Mouse (Mus musculus): Measurements from ENCODE around the gene Yipf1. TPM values are rescaled to one million over a fixed set of nuclear protein-coding genes. Genes with fewer than 3 reads are reported as not detected.

Gene Yipf1
- polyA plus RNA-seq, 1 experiment from 2014 or later: 46.7 TPM

GRCm38 (mm10) chr4:107291611-107292272 lies 22.4 kb upstream of the Yipf1 start:
- ATAC-seq (ENCODE audit: low FRiP score) (no peak), DNase-seq (ENCODE audit: low spot score) (no peak)
- no peak overlapping the region for H3K4me3 ChIP-seq (ENCODE audit: low read depth, low read length)
- H3K27ac ChIP-seq (ENCODE audit: low read depth, low read length): no peak overlapping the region
- no peak overlapping the region for H3K4me2 ChIP-seq (replicated peaks; ENCODE audit: low read depth, low read length)
- H3K9me3 ChIP-seq (ENCODE audit: control insufficient read depth, low read length): no peaks in the 10 kb centered on the region
- no peaks in the 10 kb centered on the region for H3K4me1 ChIP-seq (replicated peaks; ENCODE audit: control insufficient read depth, insufficient read depth, low read length)
- no peak overlapping the region for H3K9ac ChIP-seq (ENCODE audit: low read depth, low read length)
- WGBS: 87% methylated on average over 7 of the region's 7 CpGs
- H3K27me3 ChIP-seq (ENCODE audit: control insufficient read depth, insufficient read depth, low read length): no peaks in the 10 kb centered on the region
- H3K36me3 ChIP-seq (ENCODE audit: control insufficient read depth, insufficient read depth, low read length): no peaks in the 10 kb centered on the region

DNA sequence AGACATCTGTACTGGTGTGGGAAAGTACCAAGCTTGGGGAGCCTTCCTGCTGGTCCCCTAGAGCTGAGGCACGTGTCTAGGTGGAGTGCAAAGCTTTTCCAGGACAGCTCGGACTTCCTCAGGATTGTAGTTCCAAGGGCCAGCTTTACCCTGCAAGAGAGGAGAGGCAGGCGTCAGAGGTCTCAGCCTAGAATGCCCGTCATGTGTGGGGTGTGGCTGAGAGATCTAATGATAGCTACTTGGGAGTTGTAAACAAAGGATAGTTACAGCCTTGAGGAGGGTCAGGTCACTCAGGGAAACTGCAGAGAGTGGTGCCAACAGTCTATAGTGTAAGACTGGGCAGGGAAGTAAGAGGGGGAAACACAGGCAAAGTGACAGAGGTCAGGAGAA lies 21.9 kb upstream of the Yipf1 start:
- 77% methylated on average over 4 of the region's 4 CpGs for WGBS
- Histone ChIP-seq H3K9me3 (ENCODE audit: control insufficient read depth, low read length) (no peaks in the 10 kb centered on the region), H3K4me1 (replicated peaks; ENCODE audit: control insufficient read depth, insufficient read depth, low read length) (no peaks in the 10 kb centered on the region), H3K27me3 (ENCODE audit: control insufficient read depth, insufficient read depth, low read length) (no peaks in the 10 kb centered on the region), H3K36me3 (ENCODE audit: control insufficient read depth, insufficient read depth, low read length) (no peaks in the 10 kb centered on the region), H3K4me2 (replicated peaks; ENCODE audit: low read depth, low read length) (no peak overlapping the region), H3K27ac (ENCODE audit: low read depth, low read length) (no peak overlapping the region), H3K4me3 (ENCODE audit: low read depth, low read length) (no peak overlapping the region), H3K9ac (ENCODE audit: low read depth, low read length) (no peak overlapping the region)
- ATAC-seq (ENCODE audit: low FRiP score) (no peak), DNase-seq (ENCODE audit: low spot score) (no peak)

DNA sequence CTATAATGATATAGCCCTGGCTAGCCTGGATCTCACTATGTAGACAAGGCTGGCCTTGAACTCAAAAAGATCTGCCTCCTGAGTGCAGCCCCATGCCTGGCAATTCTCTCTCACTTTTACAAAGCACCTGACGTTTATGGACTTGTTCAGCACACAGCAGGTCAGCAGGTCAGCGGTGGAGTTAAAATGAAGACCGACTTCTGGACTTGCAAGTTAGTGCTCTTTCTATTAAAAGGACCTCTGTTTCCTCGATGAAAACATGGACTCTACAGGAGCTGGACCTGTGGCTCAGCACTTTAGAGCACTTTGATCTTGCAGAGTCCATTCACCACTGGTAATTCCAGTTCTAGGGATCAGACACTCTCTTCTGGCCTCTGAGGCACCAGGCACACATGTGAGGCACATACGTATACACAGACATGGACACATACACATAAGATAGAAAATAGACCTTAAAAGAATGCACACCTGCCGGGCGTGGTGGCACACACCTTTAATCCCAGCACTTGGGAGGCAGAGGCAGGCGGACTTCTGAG lies 16.0 kb upstream of the Yipf1 start:
- no peak overlapping the region for H3K27ac ChIP-seq (ENCODE audit: low read depth, low read length)
- WGBS: 87% methylated on average over 8 of the region's 8 CpGs
- DNase-seq (ENCODE audit: low spot score): no peak

DNA sequence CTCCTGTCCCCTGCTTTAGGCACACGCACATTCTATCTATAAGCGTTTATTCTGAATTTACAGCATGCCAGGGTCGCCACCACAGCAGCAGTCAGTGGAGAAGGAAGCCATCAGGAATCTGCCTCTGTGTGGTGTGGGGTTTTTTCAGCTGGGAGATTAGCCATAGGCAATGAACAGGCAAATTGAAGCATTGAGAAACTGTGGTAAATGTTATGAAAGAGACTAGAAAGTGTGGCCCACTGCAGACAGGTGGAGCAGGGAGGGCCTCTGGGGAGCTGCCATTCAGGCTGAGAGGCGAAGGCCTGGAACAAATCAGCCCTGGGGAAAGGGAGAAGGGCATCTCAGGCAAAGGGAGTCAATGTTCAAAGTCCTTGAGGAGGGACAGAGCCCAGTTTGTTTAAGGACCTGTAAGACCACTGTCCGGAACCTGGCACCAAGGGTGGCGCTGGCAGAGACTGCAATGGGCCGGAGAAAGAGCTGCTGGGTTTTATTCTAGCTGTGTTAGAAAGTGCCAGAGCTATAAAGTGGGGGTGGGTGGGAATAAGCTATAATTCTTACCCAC lies 14.3 kb upstream of the Yipf1 start:
- Histone ChIP-seq H3K9ac (ENCODE audit: low read depth, low read length) (no peak overlapping the region), H3K27me3 (ENCODE audit: control insufficient read depth, insufficient read depth, low read length) (no peaks in the 10 kb centered on the region), H3K36me3 (ENCODE audit: control insufficient read depth, insufficient read depth, low read length) (no peaks in the 10 kb centered on the region), H3K4me2 (replicated peaks; ENCODE audit: low read depth, low read length) (no peak overlapping the region), H3K9me3 (ENCODE audit: control insufficient read depth, low read length) (no peaks in the 10 kb centered on the region), H3K4me3 (ENCODE audit: low read depth, low read length) (no peak overlapping the region), H3K27ac (ENCODE audit: low read depth, low read length) (no peak overlapping the region), H3K4me1 (replicated peaks; ENCODE audit: control insufficient read depth, insufficient read depth, low read length) (no peaks in the 10 kb centered on the region)
- ATAC-seq (ENCODE audit: low FRiP score): no peak
- WGBS: 89% methylated on average over 7 of the region's 7 CpGs
- no peak for DNase-seq (ENCODE audit: low spot score)

More for the DNA sequence above, 16.0 kb upstream of the Yipf1 start:
- no peak for ATAC-seq (ENCODE audit: low FRiP score)
- H3K4me1 ChIP-seq (replicated peaks; ENCODE audit: control insufficient read depth, insufficient read depth, low read length): no peaks in the 10 kb centered on the region
- H3K27me3 ChIP-seq (ENCODE audit: control insufficient read depth, insufficient read depth, low read length): no peaks in the 10 kb centered on the region
- no peak overlapping the region for H3K4me2 ChIP-seq (replicated peaks; ENCODE audit: low read depth, low read length)
- H3K36me3 ChIP-seq (ENCODE audit: control insufficient read depth, insufficient read depth, low read length): no peaks in the 10 kb centered on the region
- H3K9ac ChIP-seq (ENCODE audit: low read depth, low read length): no peak overlapping the region
- no peak overlapping the region for H3K4me3 ChIP-seq (ENCODE audit: low read depth, low read length)
- H3K9me3 ChIP-seq (ENCODE audit: control insufficient read depth, low read length): no peaks in the 10 kb centered on the region

DNA sequence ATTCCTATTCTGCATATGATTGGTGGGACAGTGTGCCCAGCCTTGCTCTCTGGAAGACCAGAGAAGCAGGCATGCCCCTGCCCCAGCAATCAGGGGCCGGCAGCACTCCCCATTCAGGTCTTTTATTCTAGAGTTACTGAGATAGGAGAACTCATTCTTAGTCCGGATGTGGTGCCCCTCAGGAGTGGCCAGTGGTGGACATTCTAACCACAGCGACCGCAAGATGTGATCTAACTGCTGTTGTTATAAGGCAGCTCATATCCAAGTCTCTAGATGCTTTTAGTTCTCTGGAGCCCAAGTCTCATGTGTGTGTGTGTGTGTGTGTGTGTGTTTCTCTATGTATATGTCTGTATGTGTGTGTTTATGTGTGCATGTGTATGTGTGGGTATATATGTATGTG lies 13.8 kb upstream of the Yipf1 start:
- Histone ChIP-seq H3K4me2 (replicated peaks; ENCODE audit: low read depth, low read length) (no peak overlapping the region), H3K27me3 (ENCODE audit: control insufficient read depth, insufficient read depth, low read length) (no peaks in the 10 kb centered on the region), H3K4me3 (ENCODE audit: low read depth, low read length) (no peak overlapping the region), H3K9ac (ENCODE audit: low read depth, low read length) (no peak overlapping the region), H3K4me1 (replicated peaks; ENCODE audit: control insufficient read depth, insufficient read depth, low read length) (no peaks in the 10 kb centered on the region), H3K27ac (ENCODE audit: low read depth, low read length) (no peak overlapping the region), H3K9me3 (ENCODE audit: control insufficient read depth, low read length) (no peaks in the 10 kb centered on the region), H3K36me3 (ENCODE audit: control insufficient read depth, insufficient read depth, low read length) (no peaks in the 10 kb centered on the region)
- WGBS: 78% methylated on average over 4 of the region's 4 CpGs
- DNase-seq (ENCODE audit: low spot score) (no peak), ATAC-seq (ENCODE audit: low FRiP score) (no peak)

- Histone ChIP-seq H3K4me2 (replicated peaks; ENCODE audit: low read depth, low read length) (no peak overlapping the region), H3K27me3 (ENCODE audit: control insufficient read depth, insufficient read depth, low read length) (no peaks in the 10 kb centered on the region), H3K9ac (ENCODE audit: low read depth, low read length) (no peak overlapping the region), H3K4me1 (replicated peaks; ENCODE audit: control insufficient read depth, insufficient read depth, low read length) (no peaks in the 10 kb centered on the region), H3K9me3 (ENCODE audit: control insufficient read depth, low read length) (no peaks in the 10 kb centered on the region), H3K36me3 (ENCODE audit: control insufficient read depth, insufficient read depth, low read length) (no peaks in the 10 kb centered on the region), H3K4me3 (ENCODE audit: low read depth, low read length) (no peak overlapping the region), H3K27ac (ENCODE audit: low read depth, low read length) (no peak overlapping the region)
- DNase-seq (ENCODE audit: low spot score): no peak
- no peak for ATAC-seq (ENCODE audit: low FRiP score)
- WGBS: 95% methylated on average over 1 of the region's 1 CpGs
Observed at GRCm38 (mm10) chr4:107300902-107301555, 13.1 kb upstream of the Yipf1 start.

GRCm38 (mm10) chr4:107302221-107302620 lies 11.9 kb upstream of the Yipf1 start:
- ATAC-seq (ENCODE audit: low FRiP score) (no peak), DNase-seq (ENCODE audit: low spot score) (no peak)
- Histone ChIP-seq H3K9ac (ENCODE audit: low read depth, low read length) (no peak overlapping the region), H3K27me3 (ENCODE audit: control insufficient read depth, insufficient read depth, low read length) (no peaks in the 10 kb centered on the region), H3K4me3 (ENCODE audit: low read depth, low read length) (no peak overlapping the region), H3K36me3 (ENCODE audit: control insufficient read depth, insufficient read depth, low read length) (no peaks in the 10 kb centered on the region), H3K4me1 (replicated peaks; ENCODE audit: control insufficient read depth, insufficient read depth, low read length) (no peaks in the 10 kb centered on the region), H3K4me2 (replicated peaks; ENCODE audit: low read depth, low read length) (no peak overlapping the region), H3K27ac (ENCODE audit: low read depth, low read length) (no peak overlapping the region), H3K9me3 (ENCODE audit: control insufficient read depth, low read length) (no peaks in the 10 kb centered on the region)
- WGBS: 92% methylated on average over 9 of the region's 9 CpGs

DNA sequence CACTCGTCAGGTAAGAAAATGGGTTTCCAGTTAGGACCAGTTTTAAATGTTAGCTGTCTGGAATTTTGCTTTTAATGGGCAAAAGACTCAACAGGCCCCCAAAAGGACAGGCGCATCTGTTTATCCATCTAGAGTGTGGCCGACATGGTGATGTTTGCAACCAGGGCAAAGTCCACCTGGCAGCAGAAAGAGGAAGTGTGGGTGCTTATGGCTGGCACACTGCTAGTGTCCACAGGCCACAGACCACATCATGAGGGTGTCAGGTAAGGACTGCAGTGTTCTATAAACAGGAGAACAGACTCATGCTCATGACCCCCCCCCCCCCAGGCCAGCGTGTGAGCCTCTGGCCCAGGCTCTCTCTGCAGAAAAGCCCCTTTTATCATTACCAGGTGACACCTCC lies 11.3 kb upstream of the Yipf1 start:
- no peak overlapping the region for H3K27ac ChIP-seq (ENCODE audit: low read depth, low read length)
- H3K4me3 ChIP-seq (ENCODE audit: low read depth, low read length): no peak overlapping the region
- no peak overlapping the region for H3K9ac ChIP-seq (ENCODE audit: low read depth, low read length)
- H3K4me1 ChIP-seq (replicated peaks; ENCODE audit: control insufficient read depth, insufficient read depth, low read length): no peaks in the 10 kb centered on the region
- no peak overlapping the region for H3K4me2 ChIP-seq (replicated peaks; ENCODE audit: low read depth, low read length)
- DNase-seq (ENCODE audit: low spot score) (no peak), ATAC-seq (ENCODE audit: low FRiP score) (no peak)
- H3K9me3 ChIP-seq (ENCODE audit: control insufficient read depth, low read length): no peaks in the 10 kb centered on the region
- no peaks in the 10 kb centered on the region for H3K36me3 ChIP-seq (ENCODE audit: control insufficient read depth, insufficient read depth, low read length)
- WGBS: 79% methylated on average over 4 of the region's 4 CpGs
- H3K27me3 ChIP-seq (ENCODE audit: control insufficient read depth, insufficient read depth, low read length): no peaks in the 10 kb centered on the region

GRCm38 (mm10) chr4:107303531-107303930 lies 10.6 kb upstream of the Yipf1 start:
- H3K27me3 ChIP-seq (ENCODE audit: control insufficient read depth, insufficient read depth, low read length): no peaks in the 10 kb centered on the region
- no peak overlapping the region for H3K27ac ChIP-seq (ENCODE audit: low read depth, low read length)
- no peaks in the 10 kb centered on the region for H3K36me3 ChIP-seq (ENCODE audit: control insufficient read depth, insufficient read depth, low read length)
- no peak overlapping the region for H3K4me3 ChIP-seq (ENCODE audit: low read depth, low read length)
- no peaks in the 10 kb centered on the region for H3K4me1 ChIP-seq (replicated peaks; ENCODE audit: control insufficient read depth, insufficient read depth, low read length)
- 70% methylated on average over 3 of the region's 3 CpGs for WGBS
- H3K4me2 ChIP-seq (replicated peaks; ENCODE audit: low read depth, low read length): no peak overlapping the region
- DNase-seq (ENCODE audit: low spot score) (no peak), ATAC-seq (ENCODE audit: low FRiP score) (no peak)
- no peaks in the 10 kb centered on the region for H3K9me3 ChIP-seq (ENCODE audit: control insufficient read depth, low read length)
- no peak overlapping the region for H3K9ac ChIP-seq (ENCODE audit: low read depth, low read length)

All from hindbrain, embryonic 11.5 days (tissue).